Mouse (Mus musculus) myocyte (in vitro differentiated cells): ENCODE results near the gene Gm32742.

Source experiments
- E2F4 ChIP-seq: IDR thresholded peaks from one replicate; pipeline ENCODE4 v1.6.1; 2011; ENCODE audit warnings: mild to moderate bottlenecking, control low read depth, moderate library complexity; ENCODE audit not compliant: insufficient read depth
- MAX ChIP-seq: IDR thresholded peaks from one replicate; pipeline ENCODE4 v1.6.1; 2011; ENCODE audit warnings: low read depth, mild to moderate bottlenecking, control low read depth
- MYOD1 ChIP-seq, 3 experiments: IDR thresholded peaks; one replicate each; pipeline ENCODE4 v1.6.1; 2011; ENCODE audit warnings: control low read depth in 2 of 3, low read depth in 2 of 3, mild to moderate bottlenecking in 2 of 3, moderate library complexity in 1 of 3; ENCODE audit not compliant: insufficient read length in 2 of 3, control insufficient read depth in 1 of 3
- MYOG ChIP-seq, 3 experiments: IDR thresholded peaks; one replicate each; pipeline ENCODE4 v1.6.1; 2011; ENCODE audit warnings: control low read depth in 2 of 3, low read depth in 2 of 3, mild to moderate bottlenecking in 2 of 3; ENCODE audit not compliant: insufficient read length in 2 of 3, control insufficient read depth in 1 of 3, insufficient read depth in 1 of 3
- POLR2A ChIP-seq: IDR thresholded peaks from one replicate; pipeline ENCODE4 v1.6.1; 2011; ENCODE audit warnings: low read depth, mild to moderate bottlenecking, control low read depth, moderate library complexity; ENCODE audit not compliant: insufficient read length
- USF1 ChIP-seq: IDR thresholded peaks from one replicate; pipeline ENCODE4 v1.6.1; 2011; ENCODE audit warnings: low read depth, mild to moderate bottlenecking, control low read depth, moderate library complexity

- no peak for TF ChIP-seq POLR2A
- TF ChIP-seq MYOD1 (IDR thresholded peaks at IDR 0.05; ENCODE audit: control insufficient read depth in 1 of 3, insufficient read length in 2 of 3, low read depth in 2 of 3) = no peak
- TF ChIP-seq USF1 = no peak
- TF ChIP-seq MAX = no peak
- no peak for TF ChIP-seq E2F4
- TF ChIP-seq MYOG (IDR thresholded peaks at IDR 0.05; ENCODE audit: control insufficient read depth in 1 of 3, insufficient read depth in 1 of 3, insufficient read length in 2 of 3, low read depth in 2 of 3) = no peak
Observed at GRCm38 (mm10) chr9:51137836-51138235, 27.5 kb downstream of the Gm32742 start.
